Mouse (Mus musculus): ENCODE data around the gene Tbc1d8.

- TF ChIP-seq CTCF (IDR thresholded peaks at IDR 0.05; ENCODE audit: low read depth) (no peak), EP300 (IDR thresholded peaks at IDR 0.05; ENCODE audit: low read depth) (no peak)
Observed at GRCm38 (mm10) chr1:39327546-39327945, 151.0 kb downstream of the Tbc1d8 start.
